Mouse (Mus musculus) intestine, embryonic 16.5 days (tissue): ENCODE data around the gene Man1a. TPM values are rescaled to one million over a fixed set of nuclear protein-coding genes. Genes with fewer than 3 reads are reported as not detected.
A peak's percentile ranks its signal among the peaks of the same experiment; 100 is the strongest.

Source experiments
- ATAC-seq: fragments of 200-750 bp; cut with Nextera tagmentation; 2 replicates; pipeline ENCODE4 v1.8.0; 2017; ENCODE audit warnings: moderate TSS enrichment, moderate library complexity
- H3K27ac ChIP-seq: fragments of 300-500 bp; sonication (generic); 2 replicates; pipeline ENCODE4 v1.5.1; 2014; ENCODE audit warnings: mild to moderate bottlenecking, low read length
- H3K27me3 ChIP-seq: fragments of 300-500 bp; sonication (generic); replicated peaks from 2 replicates; pipeline ENCODE4 v1.6.1; 2014; ENCODE audit warnings: low read length, control low read depth, mixed read lengths; ENCODE audit not compliant: control insufficient read depth, insufficient read depth
- H3K36me3 ChIP-seq: fragments of 300-500 bp; sonication (generic); 2 replicates; pipeline ENCODE4 v1.6.1; 2014; ENCODE audit warnings: low read length, control low read depth; ENCODE audit not compliant: control insufficient read depth, insufficient read depth
- H3K4me1 ChIP-seq: fragments of 300-500 bp; sonication (generic); 2 replicates; pipeline ENCODE4 v1.6.1; 2014; ENCODE audit warnings: low read length, control low read depth, mixed read lengths; ENCODE audit not compliant: control insufficient read depth, insufficient read depth
- H3K4me2 ChIP-seq: fragments of 300-500 bp; sonication (generic); 2 replicates; pipeline ENCODE4 v1.6.1; 2014; ENCODE audit warnings: low read depth, low read length, control low read depth
- H3K4me3 ChIP-seq: fragments of 300-500 bp; sonication (generic); 2 replicates; pipeline ENCODE4 v1.5.1; 2014; ENCODE audit warnings: mild to moderate bottlenecking, low read length
- H3K9ac ChIP-seq: fragments of 300-500 bp; sonication (generic); 2 replicates; pipeline ENCODE4 v1.6.1; 2014; ENCODE audit warnings: low read depth, low read length
- H3K9me3 ChIP-seq: fragments of 300-500 bp; sonication (generic); 2 replicates; pipeline ENCODE4 v1.6.1; 2016; ENCODE audit warnings: low read length, control low read depth; ENCODE audit not compliant: control insufficient read depth
- WGBS: fragments of 180-500 bp; shearing (Covaris S2); extraction: QIAGEN DNeasy Blood & Tissue Kit; methylation state at CpG from one replicate; pipeline ENCODE4 v1.1.7; 2014; 5-methylcytosine and 5-hydroxymethylcytosine counted together
- polyA plus RNA-seq: library from polyadenylated mRNA; unstranded; fragments of >200 nt; fragmentation: Nextera tagmentation; extraction: Ambion mirVana; gene quantifications from 2 replicates; pipeline ENCODE4 v1.2.1, GENCODE M21; 2015

Man1a gene
- polyA plus RNA-seq, 1 experiment from 2014 or later: 11.2 TPM

DNA sequence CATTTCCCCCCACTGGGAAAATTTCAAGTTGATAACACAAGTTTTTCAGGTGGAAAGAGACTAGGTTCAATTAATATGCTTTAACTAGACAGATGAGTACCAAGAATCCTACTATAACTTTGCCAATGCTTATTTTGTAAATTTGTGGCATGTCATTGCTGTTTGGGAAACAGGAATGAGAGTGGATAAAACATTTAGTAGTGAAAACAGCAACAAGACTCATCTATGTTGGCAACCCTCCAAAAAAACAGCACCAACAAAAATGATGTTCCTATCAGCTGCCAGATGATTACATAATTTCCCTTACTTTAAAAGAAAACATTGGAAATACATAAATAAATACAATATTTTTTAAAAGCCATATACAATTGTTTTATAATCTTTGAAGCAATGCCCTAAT lies 102.2 kb downstream of the Man1a start:
- no peak overlapping the region for H3K4me3 ChIP-seq
- H3K9me3 ChIP-seq: no peaks in the 10 kb centered on the region
- no peaks in the 10 kb centered on the region for H3K27me3 ChIP-seq
- H3K27ac ChIP-seq: no peak overlapping the region
- H3K4me1 ChIP-seq: no peaks in the 10 kb centered on the region
- H3K9ac ChIP-seq: no peak overlapping the region
- no peak overlapping the region for H3K4me2 ChIP-seq
- no peak for ATAC-seq
- no peaks in the 10 kb centered on the region for H3K36me3 ChIP-seq

GRCm38 (mm10) chr10:53959759-53960158 lies 116.7 kb downstream of the Man1a start:
- H3K4me2 ChIP-seq: no peak overlapping the region
- H3K36me3 ChIP-seq: no peaks in the 10 kb centered on the region
- H3K9ac ChIP-seq: no peak overlapping the region
- H3K4me1 ChIP-seq: no peaks in the 10 kb centered on the region
- ATAC-seq: no peak
- H3K4me3 ChIP-seq: no peak overlapping the region
- H3K27ac ChIP-seq: no peak overlapping the region
- H3K27me3 ChIP-seq: no peaks in the 10 kb centered on the region
- H3K9me3 ChIP-seq: no peaks in the 10 kb centered on the region
- WGBS: 72% methylated on average over 3 of the region's 3 CpGs

- H3K4me1 ChIP-seq: peaks cover 3% of the 10 kb centered on the region; the same call in 1 of the 2 replicates
- H3K36me3 ChIP-seq: no peaks in the 10 kb centered on the region
- H3K9ac ChIP-seq: no peak overlapping the region
- 64% methylated on average over 7 of the region's 7 CpGs for WGBS
- no peak overlapping the region for H3K27ac ChIP-seq
- no peak overlapping the region for H3K4me2 ChIP-seq
- ATAC-seq: no peak
- no peaks in the 10 kb centered on the region for H3K27me3 ChIP-seq
- H3K4me3 ChIP-seq: no peak overlapping the region
- H3K9me3 ChIP-seq: no peaks in the 10 kb centered on the region
These were observed 134.8 kb downstream of the Man1a start for GRCm38 (mm10) chr10:53941597-53941996.

- H3K27me3 ChIP-seq: no peaks in the 10 kb centered on the region
- 63% methylated on average over 3 of the region's 3 CpGs for WGBS
- H3K27ac ChIP-seq: no peak overlapping the region
- H3K36me3 ChIP-seq: no peaks in the 10 kb centered on the region
- ATAC-seq: no peak
- H3K9me3 ChIP-seq: no peaks in the 10 kb centered on the region
- no peak overlapping the region for H3K9ac ChIP-seq
- no peak overlapping the region for H3K4me3 ChIP-seq
- H3K4me1 ChIP-seq: peaks cover 3% of the 10 kb centered on the region; the same call in 1 of the 2 replicates
- H3K4me2 ChIP-seq: no peak overlapping the region
These were observed 138.2 kb downstream of the Man1a start for GRCm38 (mm10) chr10:53938199-53938598.

GRCm38 (mm10) chr10:53936078-53936477 lies 140.3 kb downstream of the Man1a start:
- ATAC-seq: no peak
- no peak overlapping the region for H3K4me3 ChIP-seq
- no peak overlapping the region for H3K4me2 ChIP-seq
- H3K9me3 ChIP-seq: no peaks in the 10 kb centered on the region
- 0 out of 2 replicates have a peak, but pooled peaks cover 2% of the 10 kb centered on the region for H3K36me3 ChIP-seq
- H3K9ac ChIP-seq: no peak overlapping the region
- peaks cover 3% of the 10 kb centered on the region; the same call in 1 of the 2 replicates for H3K4me1 ChIP-seq
- H3K27me3 ChIP-seq: no peaks in the 10 kb centered on the region
- H3K27ac ChIP-seq: no peak overlapping the region
- 98% methylated on average over 3 of the region's 3 CpGs for WGBS

DNA sequence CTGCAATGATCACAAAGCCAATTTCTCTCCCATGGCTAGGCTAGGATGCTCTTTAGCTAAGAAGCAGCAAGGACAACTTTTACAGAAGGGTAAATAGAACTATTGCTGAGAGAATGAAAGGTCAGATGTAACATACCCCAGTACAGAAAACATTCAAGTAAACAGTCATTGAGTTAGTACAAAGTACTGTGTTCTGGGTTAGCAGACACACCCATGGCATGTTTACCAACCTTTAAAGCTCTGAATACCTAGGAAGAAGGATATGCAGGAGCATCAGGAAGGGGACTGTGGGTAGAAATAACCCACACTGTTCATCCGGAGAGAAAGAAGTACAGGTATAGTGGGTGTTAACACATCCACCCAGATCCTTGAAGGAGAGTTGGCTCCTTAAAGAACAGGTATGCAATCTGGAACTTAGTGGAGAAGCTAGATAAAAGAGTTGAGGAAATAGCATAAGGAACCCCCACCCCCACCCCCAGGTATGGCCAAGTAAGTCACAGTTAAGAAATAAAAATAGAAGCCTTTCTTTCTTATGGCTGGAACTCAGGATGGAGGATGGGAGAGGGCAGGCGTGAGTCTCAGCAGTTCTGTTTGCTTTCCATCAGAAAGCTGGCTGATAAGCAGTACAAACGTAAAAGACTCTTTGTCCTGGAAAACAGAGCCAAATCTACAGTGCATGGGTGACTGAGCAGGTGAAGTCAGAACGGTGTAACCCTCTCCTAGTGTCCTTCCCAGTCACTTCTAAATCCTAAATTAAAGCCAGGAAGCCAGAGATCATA lies 146.5 kb downstream of the Man1a start:
- H3K36me3 ChIP-seq: 0 out of 2 replicates have a peak, but pooled peaks cover 2% of the 10 kb centered on the region
- no peak overlapping the region for H3K4me2 ChIP-seq
- no peak overlapping the region for H3K9ac ChIP-seq
- no peak overlapping the region for H3K4me3 ChIP-seq
- H3K27ac ChIP-seq: no peak overlapping the region
- peaks cover 5% of the 10 kb centered on the region; the same call in 1 of the 2 replicates for H3K4me1 ChIP-seq
- no peaks in the 10 kb centered on the region for H3K27me3 ChIP-seq
- ATAC-seq: peak; percentile 69; the same call in 1 of the 2 replicates
- WGBS: 42% methylated on average over 4 of the region's 4 CpGs
- H3K9me3 ChIP-seq: no peaks in the 10 kb centered on the region

DNA sequence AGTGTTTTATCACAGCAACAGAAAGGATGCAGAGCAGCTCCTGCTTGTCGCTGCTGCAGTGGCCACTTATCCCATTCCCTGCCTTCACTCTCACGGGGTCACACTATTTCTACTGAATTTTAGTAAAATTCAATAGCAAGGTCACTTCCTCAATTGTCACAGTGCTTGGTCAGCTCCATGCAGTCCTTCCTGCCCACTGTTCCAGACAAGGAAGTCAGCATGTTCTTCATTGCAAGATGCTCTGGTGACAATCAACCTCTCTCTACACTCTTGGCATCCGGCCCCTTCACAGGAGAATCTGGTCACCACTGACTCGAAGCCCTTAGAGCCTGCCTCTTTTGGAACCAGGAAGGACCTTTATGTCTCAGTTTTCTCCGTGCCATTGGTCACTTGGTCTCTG lies 148.5 kb downstream of the Man1a start:
- H3K9ac ChIP-seq: no peak overlapping the region
- no peak overlapping the region for H3K4me3 ChIP-seq
- 71% methylated on average over 5 of the region's 5 CpGs for WGBS
- no peaks in the 10 kb centered on the region for H3K27me3 ChIP-seq
- H3K4me2 ChIP-seq: no peak overlapping the region
- H3K27ac ChIP-seq: no peak overlapping the region
- H3K9me3 ChIP-seq: no peaks in the 10 kb centered on the region
- H3K36me3 ChIP-seq: 0 out of 2 replicates have a peak, but pooled peaks cover 2% of the 10 kb centered on the region
- H3K4me1 ChIP-seq: peaks cover 5% of the 10 kb centered on the region; the same call in 1 of the 2 replicates
- ATAC-seq: no peak; the same call in 1 of the 2 replicates

- Histone ChIP-seq H3K9ac (no peak overlapping the region), H3K36me3 (no peaks in the 10 kb centered on the region), H3K4me3 (no peak overlapping the region), H3K27ac (no peak overlapping the region), H3K4me1 (peaks cover 5% of the 10 kb centered on the region; the same call in 1 of the 2 replicates), H3K9me3 (no peaks in the 10 kb centered on the region), H3K27me3 (no peaks in the 10 kb centered on the region), H3K4me2 (no peak overlapping the region)
- 75% methylated on average over 6 of the region's 6 CpGs for WGBS
- ATAC-seq: no peak
These were observed 151.0 kb downstream of the Man1a start for GRCm38 (mm10) chr10:53925456-53925855.

- Histone ChIP-seq H3K9me3 (no peaks in the 10 kb centered on the region), H3K27ac (no peak overlapping the region), H3K4me2 (no peak overlapping the region), H3K36me3 (peaks cover 5% of the 10 kb centered on the region; the same call in 1 of the 2 replicates), H3K4me1 (no peaks in the 10 kb centered on the region), H3K9ac (no peak overlapping the region), H3K27me3 (no peaks in the 10 kb centered on the region), H3K4me3 (no peak overlapping the region)
- 66% methylated on average over 3 of the region's 3 CpGs for WGBS
- peak; percentile 79 for ATAC-seq
These were observed 154.2 kb downstream of the Man1a start for GRCm38 (mm10) chr10:53922236-53922635.
